ENCODE assay signal across 17 mouse cellular contexts in the genomic region with DNA sequence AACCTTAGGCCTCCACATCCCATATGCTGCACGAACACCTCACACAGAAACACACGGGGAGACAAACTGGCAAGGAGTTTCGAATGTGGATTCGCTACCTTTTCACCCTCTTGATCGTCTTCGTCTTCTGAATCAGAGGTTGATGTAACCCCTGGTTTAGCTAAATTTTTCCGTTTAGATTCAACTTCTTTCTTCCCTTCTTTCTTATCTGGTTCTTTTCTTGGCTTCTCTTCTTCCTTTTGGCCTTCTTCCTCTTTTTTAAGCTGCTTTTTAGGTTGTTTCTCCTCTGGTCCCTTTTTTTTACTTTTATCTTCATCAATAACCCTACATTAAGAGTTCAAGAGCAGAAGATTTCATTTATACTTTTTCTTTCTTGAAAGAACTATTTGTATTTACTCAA.
"Had no signal": no experiment of that assay in that cellular context is flagged by ENCODE, and none has a peak within 500 bp of the region (broad histone marks: within the 10 kb centered on the region; RNA-seq: fewer than 3 reads in every experiment).

No protein-coding gene starts in this region.

- H3K4me1 ChIP-seq: neural tube, embryonic 12.5 days; neural tube, embryonic 13.5 days; stomach, embryonic 15.5 days had no signal

- H3K9me3 ChIP-seq: neural tube, embryonic 12.5 days; neural tube, embryonic 13.5 days; neural tube, embryonic 15.5 days; stomach, embryonic 15.5 days had no signal

- H3K27me3 ChIP-seq: neural tube, embryonic 12.5 days; neural tube, embryonic 13.5 days; neural tube, embryonic 15.5 days; stomach, embryonic 15.5 days had no signal

- H3K4me3 ChIP-seq: neural tube, embryonic 12.5 days; neural tube, embryonic 13.5 days; neural tube, embryonic 15.5 days; stomach, embryonic 15.5 days had no signal

- H3K9ac ChIP-seq: neural tube, embryonic 12.5 days; neural tube, embryonic 13.5 days; neural tube, embryonic 15.5 days; stomach, embryonic 15.5 days had no signal

- H3K4me2 ChIP-seq: neural tube, embryonic 12.5 days; neural tube, embryonic 13.5 days; neural tube, embryonic 15.5 days; stomach, embryonic 15.5 days had no signal

- H3K27ac ChIP-seq: neural tube, embryonic 12.5 days; neural tube, embryonic 13.5 days; neural tube, embryonic 15.5 days; stomach, embryonic 15.5 days; stomach, postnatal 0 days had no signal

- DNase-seq: retina, postnatal 1 day; right cerebral cortex, adult 18-20 months; right cerebral cortex, postnatal 14 days; right cerebral cortex, postnatal 25 days; right cerebral cortex, postnatal 4 days; spleen, adult 18-20 months; thymus, adult 18-20 months; thymus, adult 2 months; thymus, postnatal 14 days; thymus, postnatal 25 days; thymus, postnatal 36 days; thymus, postnatal 4 days had no signal
